Mouse (Mus musculus): ENCODE measurements around the gene Six1.
A peak's percentile ranks its signal among the peaks of the same experiment; 100 is the strongest.
"Not testable (repeated sequence)": the region's sequence is repeated elsewhere in the genome, so short reads cannot be mapped to it uniquely, and the experiment has no call there.

Six1 gene

DNA sequence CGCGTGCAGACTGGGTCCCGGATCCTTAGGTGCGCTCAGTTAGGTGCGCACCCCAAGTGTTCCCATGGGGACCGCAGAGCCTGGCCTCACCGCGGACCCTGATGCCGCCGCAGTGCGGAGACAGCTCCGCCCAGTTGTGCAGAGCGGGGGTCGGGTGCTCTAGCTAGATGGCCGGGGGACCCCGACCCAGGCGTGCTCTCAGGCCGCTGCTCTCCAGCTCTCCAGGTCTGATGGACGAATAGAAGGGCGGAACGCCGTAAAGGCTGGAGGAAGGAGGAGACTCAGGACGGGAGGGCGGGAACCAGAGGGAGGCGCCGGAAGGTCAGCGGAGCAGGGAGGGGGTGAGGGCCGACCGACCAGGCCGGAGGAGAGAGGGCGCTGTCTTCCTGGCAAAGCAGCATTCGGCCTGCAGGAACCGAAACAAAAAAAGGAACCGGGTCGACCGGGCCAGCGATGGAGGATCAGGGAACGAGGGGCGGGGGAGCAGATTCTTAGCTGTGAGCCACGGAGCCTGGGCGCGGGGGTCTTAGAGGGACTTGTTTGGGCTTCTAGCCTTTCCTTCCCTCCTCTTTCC lies at the start of gene Six1:
Gene Six1, minus strand, starts transcription at position 220 of the 574 bp plus-strand sequence.
- H3K36me3 ChIP-seq (ENCODE audit: insufficient read depth, low read length): no peaks in the 10 kb centered on the region
- H3K4me1 ChIP-seq (replicated peaks; ENCODE audit: low read depth, low read length): peaks cover 53% of the 10 kb centered on the region
- peaks cover 40% of the 10 kb centered on the region for H3K27me3 ChIP-seq (ENCODE audit: insufficient read depth, low read length)
- no peak for TF ChIP-seq CTCF (conservative IDR thresholded peaks at IDR 0.05; ENCODE audit: low read length)
- no peak for TF ChIP-seq POU5F1 (IDR thresholded peaks at IDR 0.05; ENCODE audit: borderline replicate concordance, low read length)
- TF ChIP-seq NANOG (IDR thresholded peaks at IDR 0.05; ENCODE audit: borderline replicate concordance, low read length): no peak
- H3K9me3 ChIP-seq (ENCODE audit: low read length): peaks cover 6% of the 10 kb centered on the region; the same call in 1 of the 2 replicates
- H3K4me3 ChIP-seq (replicated peaks; ENCODE audit: low read length): peak within 1 kb of the TSS; percentile 83

DNA sequence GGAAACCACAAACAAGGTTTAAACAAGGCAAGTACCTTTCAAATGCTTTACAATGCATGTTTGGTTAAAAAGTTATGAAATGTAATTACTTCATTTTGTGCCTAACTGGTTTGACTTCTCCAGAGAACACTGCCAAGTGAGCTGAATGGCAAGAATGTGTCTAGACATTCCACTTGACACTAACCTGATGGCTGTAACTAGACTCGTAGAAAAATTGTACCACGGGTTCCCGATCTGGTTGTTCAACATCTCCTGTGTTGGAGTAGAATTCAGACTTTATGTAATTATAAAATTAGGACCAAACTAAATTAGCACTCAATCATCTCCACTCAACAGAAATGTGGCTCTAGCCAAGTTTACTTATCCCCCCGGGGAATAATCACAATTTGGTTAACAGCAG lies 44.9 kb upstream of the Six1 start:
- TF ChIP-seq NANOG (IDR thresholded peaks at IDR 0.05; ENCODE audit: borderline replicate concordance, low read length) (no peak), CTCF (conservative IDR thresholded peaks at IDR 0.05; ENCODE audit: low read length) (no peak), POU5F1 (IDR thresholded peaks at IDR 0.05; ENCODE audit: borderline replicate concordance, low read length) (no peak)
- Histone ChIP-seq H3K4me1 (replicated peaks; ENCODE audit: low read depth, low read length) (peaks cover 90% of the 10 kb centered on the region), H3K4me3 (replicated peaks; ENCODE audit: low read length) (no peak overlapping the region)

GRCm38 (mm10) chr12:73096177-73096576 lies 42.5 kb upstream of the Six1 start:
- peaks cover 36% of the 10 kb centered on the region for H3K36me3 ChIP-seq (ENCODE audit: insufficient read depth, low read length)
- not testable (repeated sequence) for H3K27me3 ChIP-seq (ENCODE audit: insufficient read depth, low read length); H3K9me3 ChIP-seq (ENCODE audit: low read length); H3K4me3 ChIP-seq (replicated peaks; ENCODE audit: low read length)
- H3K4me1 ChIP-seq (replicated peaks; ENCODE audit: low read depth, low read length): peaks cover 93% of the 10 kb centered on the region

More for the DNA sequence above, 44.9 kb upstream of the Six1 start:
- Histone ChIP-seq H3K27me3 (ENCODE audit: insufficient read depth, low read length) (no peaks in the 10 kb centered on the region), H3K36me3 (ENCODE audit: insufficient read depth, low read length) (peaks cover 60% of the 10 kb centered on the region), H3K9me3 (ENCODE audit: low read length) (no peaks in the 10 kb centered on the region)

GRCm38 (mm10) chr12:73094605-73095004 lies 40.9 kb upstream of the Six1 start:
- Histone ChIP-seq H3K27me3 (ENCODE audit: insufficient read depth, low read length) (no peaks in the 10 kb centered on the region), H3K9me3 (ENCODE audit: low read length) (no peaks in the 10 kb centered on the region), H3K4me3 (replicated peaks; ENCODE audit: low read length) (no peak overlapping the region), H3K36me3 (ENCODE audit: insufficient read depth, low read length) (peaks cover 28% of the 10 kb centered on the region), H3K4me1 (replicated peaks; ENCODE audit: low read depth, low read length) (peaks cover 93% of the 10 kb centered on the region)
- no peak for TF ChIP-seq NANOG (IDR thresholded peaks at IDR 0.05; ENCODE audit: borderline replicate concordance, low read length)
- TF ChIP-seq CTCF (conservative IDR thresholded peaks at IDR 0.05; ENCODE audit: low read length): no peak
- TF ChIP-seq POU5F1 (IDR thresholded peaks at IDR 0.05; ENCODE audit: borderline replicate concordance, low read length): no peak

- no peak overlapping the region for H3K4me3 ChIP-seq (replicated peaks; ENCODE audit: low read length)
- H3K9me3 ChIP-seq (ENCODE audit: low read length): no peaks in the 10 kb centered on the region
- H3K36me3 ChIP-seq (ENCODE audit: insufficient read depth, low read length): peaks cover 26% of the 10 kb centered on the region
- H3K4me1 ChIP-seq (replicated peaks; ENCODE audit: low read depth, low read length): peaks cover 94% of the 10 kb centered on the region
- no peaks in the 10 kb centered on the region for H3K27me3 ChIP-seq (ENCODE audit: insufficient read depth, low read length)
- TF ChIP-seq CTCF (conservative IDR thresholded peaks at IDR 0.05; ENCODE audit: low read length) (no peak), NANOG (IDR thresholded peaks at IDR 0.05; ENCODE audit: borderline replicate concordance, low read length) (no peak), POU5F1 (IDR thresholded peaks at IDR 0.05; ENCODE audit: borderline replicate concordance, low read length) (no peak)
Observed at GRCm38 (mm10) chr12:73094189-73094588, 40.5 kb upstream of the Six1 start.

- H3K27me3 ChIP-seq (ENCODE audit: insufficient read depth, low read length): no peaks in the 10 kb centered on the region
- no peak for TF ChIP-seq POU5F1 (IDR thresholded peaks at IDR 0.05; ENCODE audit: borderline replicate concordance, low read length)
- TF ChIP-seq CTCF (conservative IDR thresholded peaks at IDR 0.05; ENCODE audit: low read length): no peak
- TF ChIP-seq NANOG (IDR thresholded peaks at IDR 0.05; ENCODE audit: borderline replicate concordance, low read length): no peak
- H3K4me1 ChIP-seq (replicated peaks; ENCODE audit: low read depth, low read length): peaks cover 95% of the 10 kb centered on the region
- no peak overlapping the region for H3K4me3 ChIP-seq (replicated peaks; ENCODE audit: low read length)
- H3K9me3 ChIP-seq (ENCODE audit: low read length): no peaks in the 10 kb centered on the region
- H3K36me3 ChIP-seq (ENCODE audit: insufficient read depth, low read length): peaks cover 8% of the 10 kb centered on the region; the same call in 1 of the 2 replicates
Observed at GRCm38 (mm10) chr12:73090672-73091335, 37.1 kb upstream of the Six1 start.

DNA sequence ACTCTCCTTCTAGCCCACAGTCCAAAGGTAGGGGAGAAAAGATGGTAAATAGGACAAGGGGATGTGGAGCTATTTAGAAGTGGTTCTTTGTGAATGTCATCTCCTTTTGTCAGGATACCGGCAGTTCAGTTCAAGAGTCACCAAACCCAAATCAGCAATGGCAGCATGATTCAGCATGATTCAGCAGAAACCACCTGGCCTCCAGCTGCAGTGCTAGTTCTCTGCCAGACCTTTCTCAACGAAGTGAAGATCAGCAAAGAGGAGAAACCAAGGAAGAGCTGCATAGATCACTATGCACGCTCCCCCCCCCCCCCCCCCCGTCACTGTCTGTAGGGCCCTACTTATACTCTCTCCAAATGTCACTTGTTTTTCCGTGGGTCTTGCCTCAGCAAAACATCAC lies 35.2 kb upstream of the Six1 start:
- H3K9me3 ChIP-seq (ENCODE audit: low read length): no peaks in the 10 kb centered on the region
- no peak for TF ChIP-seq POU5F1 (IDR thresholded peaks at IDR 0.05; ENCODE audit: borderline replicate concordance, low read length)
- no peak for TF ChIP-seq CTCF (conservative IDR thresholded peaks at IDR 0.05; ENCODE audit: low read length)
- TF ChIP-seq NANOG (IDR thresholded peaks at IDR 0.05; ENCODE audit: borderline replicate concordance, low read length): no peak
- H3K27me3 ChIP-seq (ENCODE audit: insufficient read depth, low read length): no peaks in the 10 kb centered on the region

DNA sequence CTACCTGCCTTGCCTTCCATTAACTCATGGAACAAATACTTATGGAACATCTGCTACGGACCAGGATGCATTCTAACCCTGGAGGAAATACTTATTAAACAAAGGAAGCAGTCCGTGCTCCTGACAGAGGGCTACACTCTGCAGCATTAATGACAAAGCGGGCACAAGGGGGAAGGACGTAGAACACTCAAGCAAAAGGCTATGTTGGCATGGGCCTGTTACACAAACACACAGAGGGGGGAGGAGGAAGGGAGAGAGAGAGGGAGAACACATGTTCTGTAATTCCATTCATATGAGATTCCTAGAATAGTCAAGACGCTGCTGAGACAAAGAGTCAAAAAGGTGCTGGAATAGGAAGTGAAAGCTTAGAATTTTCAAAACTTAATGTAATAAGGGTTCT lies 34.8 kb upstream of the Six1 start:
- Histone ChIP-seq H3K36me3 (ENCODE audit: insufficient read depth, low read length) (peaks cover 8% of the 10 kb centered on the region; the same call in 1 of the 2 replicates), H3K4me3 (replicated peaks; ENCODE audit: low read length) (no peak overlapping the region), H3K27me3 (ENCODE audit: insufficient read depth, low read length) (no peaks in the 10 kb centered on the region), H3K4me1 (replicated peaks; ENCODE audit: low read depth, low read length) (peaks cover 95% of the 10 kb centered on the region), H3K9me3 (ENCODE audit: low read length) (no peaks in the 10 kb centered on the region)
- no peak for TF ChIP-seq POU5F1 (IDR thresholded peaks at IDR 0.05; ENCODE audit: borderline replicate concordance, low read length)

More for the DNA sequence above, 35.2 kb upstream of the Six1 start:
- Histone ChIP-seq H3K4me3 (replicated peaks; ENCODE audit: low read length) (no peak overlapping the region), H3K36me3 (ENCODE audit: insufficient read depth, low read length) (peaks cover 8% of the 10 kb centered on the region; the same call in 1 of the 2 replicates), H3K4me1 (replicated peaks; ENCODE audit: low read depth, low read length) (peaks cover 93% of the 10 kb centered on the region)

DNA sequence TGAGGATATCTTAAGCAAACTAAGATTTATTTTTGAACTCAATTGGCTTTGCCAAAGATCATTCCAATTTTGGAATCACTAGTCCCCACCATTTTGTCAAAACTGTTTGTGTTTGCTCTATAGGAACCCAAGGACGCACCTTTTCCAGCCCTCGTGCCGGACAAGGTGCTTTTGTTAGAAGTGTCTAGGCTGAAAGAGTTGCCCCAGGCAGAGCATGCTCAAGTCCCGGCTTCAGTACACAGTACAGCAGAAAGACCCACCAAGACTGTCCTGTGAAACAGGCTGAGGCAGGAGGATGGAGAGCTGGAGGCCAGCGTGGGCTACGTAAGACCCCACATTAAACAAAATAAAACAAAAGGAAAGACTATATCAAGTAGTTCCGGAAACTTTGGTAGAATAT lies 33.4 kb upstream of the Six1 start:
- H3K4me3 ChIP-seq (replicated peaks; ENCODE audit: low read length): peak overlapping the region; percentile 43
- H3K27me3 ChIP-seq (ENCODE audit: insufficient read depth, low read length): no peaks in the 10 kb centered on the region
- TF ChIP-seq NANOG (IDR thresholded peaks at IDR 0.05; ENCODE audit: borderline replicate concordance, low read length) (no peak), POU5F1 (IDR thresholded peaks at IDR 0.05; ENCODE audit: borderline replicate concordance, low read length) (no peak), CTCF (conservative IDR thresholded peaks at IDR 0.05; ENCODE audit: low read length) (no peak)
- peaks cover 94% of the 10 kb centered on the region for H3K4me1 ChIP-seq (replicated peaks; ENCODE audit: low read depth, low read length)
- peaks cover 8% of the 10 kb centered on the region; the same call in 1 of the 2 replicates for H3K36me3 ChIP-seq (ENCODE audit: insufficient read depth, low read length)
- H3K9me3 ChIP-seq (ENCODE audit: low read length): no peaks in the 10 kb centered on the region

Data from E14TG2a.4 (cell line).